Mouse (Mus musculus) olfactory bulb, adult 2 months (tissue): Measurements from ENCODE around the gene Muc3.
"Not testable (repeated sequence)": the region's sequence is repeated elsewhere in the genome, so short reads cannot be mapped to it uniquely, and the experiment has no call there.

ENCODE experiments used
- CTCF ChIP-seq: fragments of 200-500 bp; IDR thresholded peaks from 2 replicates; pipeline ENCODE4 v1.5.1; 2012; ENCODE audit warnings: low read depth, mild to moderate bottlenecking, low read length, moderate library complexity; ENCODE audit not compliant: insufficient read depth
- POLR2A ChIP-seq: fragments of 200-500 bp; IDR thresholded peaks from 2 replicates; pipeline ENCODE4 v1.6.1; 2012; ENCODE audit warnings: mild to moderate bottlenecking, low read depth, low read length, moderate library complexity; ENCODE audit not compliant: insufficient read depth

DNA sequence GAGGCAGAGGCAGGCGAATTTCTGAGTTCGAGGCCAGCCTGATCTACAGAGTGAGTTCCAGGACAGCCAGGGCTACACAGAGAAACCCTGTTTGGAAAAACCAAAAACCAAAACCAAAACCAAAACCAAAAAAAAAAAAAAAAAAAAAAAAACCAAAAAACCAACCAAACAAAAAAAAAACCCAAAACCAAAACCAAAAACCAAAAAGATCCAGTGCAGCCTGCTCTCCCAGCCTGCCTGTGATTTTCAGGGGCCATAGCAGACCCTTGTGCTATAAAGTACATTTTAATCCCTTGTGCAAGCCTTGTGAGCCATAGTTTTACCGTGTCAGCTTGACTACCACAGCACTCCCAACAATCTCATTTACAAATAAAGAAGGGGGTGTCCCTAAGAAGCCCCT, 31.1 kb downstream of the Muc3 start:
- not testable (repeated sequence) for TF ChIP-seq CTCF, POLR2A
